Mouse (Mus musculus) midbrain, embryonic 16.5 days (tissue): Measurements from ENCODE around the gene D5Ertd579e. TPM values are rescaled to one million over a fixed set of nuclear protein-coding genes. Genes with fewer than 3 reads are reported as not detected.

Experiments used
- ATAC-seq: fragments of 200-750 bp; cut with Nextera tagmentation; 2 replicates; pipeline ENCODE4 v1.8.0; 2017; ENCODE audit warnings: moderate TSS enrichment
- H3K27ac ChIP-seq: fragments of 300-500 bp; sonication (generic); 2 replicates; pipeline ENCODE4 v1.5.1; 2014; ENCODE audit warnings: mild to moderate bottlenecking, low read length, mixed read lengths
- H3K27me3 ChIP-seq: fragments of 300-500 bp; sonication (generic); 2 replicates; pipeline ENCODE4 v1.6.1; 2014; ENCODE audit warnings: low read depth, low read length, mixed read lengths; ENCODE audit not compliant: control insufficient read depth, insufficient read depth
- H3K36me3 ChIP-seq: fragments of 300-500 bp; sonication (generic); 2 replicates; pipeline ENCODE4 v1.6.1; 2014; ENCODE audit warnings: mild to moderate bottlenecking, low read length, moderate library complexity, mixed read lengths; ENCODE audit not compliant: control insufficient read depth, insufficient read depth
- H3K4me1 ChIP-seq: fragments of 300-500 bp; sonication (generic); 2 replicates; pipeline ENCODE4 v1.6.1; 2014; ENCODE audit warnings: mild to moderate bottlenecking, low read length, mixed read lengths; ENCODE audit not compliant: control insufficient read depth, insufficient read depth
- H3K4me2 ChIP-seq: fragments of 300-500 bp; sonication (generic); 2 replicates; pipeline ENCODE4 v1.6.1; 2014; ENCODE audit warnings: mild to moderate bottlenecking, low read length, mixed read lengths
- H3K4me3 ChIP-seq: fragments of 300-500 bp; sonication (generic); 2 replicates; pipeline ENCODE4 v1.5.1; 2014; ENCODE audit warnings: low read depth, mild to moderate bottlenecking, low read length, moderate library complexity, mixed read lengths
- H3K9ac ChIP-seq: fragments of 300-500 bp; sonication (generic); 2 replicates; pipeline ENCODE4 v1.6.1; 2014; ENCODE audit warnings: low read depth, low read length, mixed read lengths
- H3K9me3 ChIP-seq: fragments of 300-500 bp; sonication (generic); replicated peaks from 2 replicates; pipeline ENCODE4 v1.6.1; 2014; ENCODE audit warnings: mild to moderate bottlenecking, low read length, mixed read lengths; ENCODE audit not compliant: control insufficient read depth, poor library complexity, severe bottlenecking
- WGBS: fragments of 180-500 bp; shearing (Covaris S2); extraction: QIAGEN DNeasy Blood & Tissue Kit; methylation state at CpG from one replicate; pipeline ENCODE4 v1.1.7; 2014; 5-methylcytosine and 5-hydroxymethylcytosine counted together
- polyA plus RNA-seq: library from polyadenylated mRNA; unstranded; fragments of >200 nt; fragmentation: Nextera tagmentation; extraction: Ambion mirVana; gene quantifications from 2 replicates; pipeline ENCODE4 v1.2.1, GENCODE M21; 2015

Gene D5Ertd579e
- polyA plus RNA-seq, 1 experiment from 2014 or later = 40.6 TPM

DNA sequence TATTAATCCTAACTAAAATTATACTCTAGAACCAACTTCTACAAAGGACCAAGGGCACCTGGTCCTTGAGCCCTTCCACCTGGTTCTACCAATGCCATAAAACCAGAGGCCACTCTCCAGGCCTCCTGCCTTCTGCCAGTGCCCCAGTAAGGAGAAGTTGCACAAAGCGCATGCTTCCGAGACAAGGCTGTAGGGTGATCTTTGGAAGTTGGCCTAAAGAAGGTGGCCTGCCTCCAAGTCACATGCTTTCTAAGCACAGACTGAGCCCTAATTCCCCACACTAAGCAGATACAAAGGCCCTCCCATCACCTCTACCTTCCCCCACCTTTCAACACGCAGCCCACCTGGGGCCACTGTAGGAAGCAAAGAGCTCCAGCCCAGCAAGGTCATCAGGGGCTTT, 120.6 kb downstream of the D5Ertd579e start:
- no peak for ATAC-seq
- Histone ChIP-seq H3K9ac (no peak overlapping the region), H3K4me3 (no peak overlapping the region), H3K36me3 (no peaks in the 10 kb centered on the region), H3K27me3 (no peaks in the 10 kb centered on the region), H3K9me3 (no peaks in the 10 kb centered on the region), H3K4me2 (no peak overlapping the region), H3K27ac (no peak overlapping the region), H3K4me1 (no peaks in the 10 kb centered on the region)
- WGBS = 85% methylated on average over 3 of the region's 3 CpGs

DNA sequence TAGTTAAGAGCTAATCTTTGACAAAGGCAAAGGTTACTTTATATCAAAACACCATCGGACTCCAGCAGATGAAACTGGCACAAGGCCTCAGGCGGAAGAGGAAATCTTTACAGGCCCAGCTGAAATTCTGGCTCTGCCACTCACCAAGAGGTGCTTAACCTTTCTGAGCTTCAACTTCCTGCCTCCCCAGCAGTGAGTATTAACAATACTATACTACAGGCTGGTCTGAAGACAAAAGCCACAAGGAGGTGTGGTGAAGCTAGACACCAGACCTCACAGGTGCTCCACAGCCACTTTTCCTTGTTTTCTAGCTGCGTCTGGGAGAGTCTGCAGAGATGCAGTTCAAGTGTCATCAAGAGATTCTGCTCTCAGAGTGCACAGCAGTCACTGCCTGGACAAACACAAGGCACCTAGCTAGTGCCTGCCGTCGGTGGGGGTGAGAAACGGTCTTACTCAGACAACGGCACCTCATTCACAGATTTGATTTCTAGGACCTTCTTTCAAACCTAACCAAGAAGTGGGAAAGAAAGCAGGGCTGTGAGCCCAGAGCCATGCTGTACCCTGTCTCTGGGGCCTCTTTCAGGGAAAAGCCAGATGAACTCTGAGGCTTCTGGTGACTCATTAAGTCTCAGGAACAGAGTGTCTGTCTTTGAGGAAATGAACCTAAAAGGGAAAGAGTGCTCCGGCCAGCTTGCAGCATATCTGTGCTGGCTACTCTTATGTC, 121.5 kb downstream of the D5Ertd579e start:
- Histone ChIP-seq H3K27me3 (no peaks in the 10 kb centered on the region), H3K4me3 (no peak overlapping the region), H3K36me3 (no peaks in the 10 kb centered on the region), H3K27ac (no peak overlapping the region), H3K9me3 (no peaks in the 10 kb centered on the region), H3K9ac (no peak overlapping the region), H3K4me2 (no peak overlapping the region), H3K4me1 (no peaks in the 10 kb centered on the region)
- ATAC-seq = no peak
- 64% methylated on average over 8 of the region's 8 CpGs for WGBS

DNA sequence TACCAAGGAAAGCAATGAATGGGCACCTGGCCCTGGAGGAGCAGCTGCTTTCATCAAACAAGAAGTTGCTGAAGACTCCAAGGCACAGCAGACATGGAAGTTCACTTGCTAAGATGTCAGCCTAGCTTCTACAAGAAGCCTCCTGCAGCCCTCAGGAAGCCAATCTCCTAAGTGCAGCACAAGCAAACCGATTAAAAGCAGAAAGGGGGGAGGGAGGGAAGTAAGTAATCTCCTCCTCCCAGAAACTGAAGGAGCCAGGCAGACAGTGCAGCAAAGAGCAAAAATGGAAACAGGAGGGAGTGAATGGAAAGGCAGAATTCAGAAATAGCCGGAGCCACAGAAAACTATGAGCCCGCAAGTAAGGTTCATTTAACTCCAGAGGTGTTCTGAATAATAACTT, 122.5 kb downstream of the D5Ertd579e start:
- no peaks in the 10 kb centered on the region for H3K27me3 ChIP-seq
- no peak for ATAC-seq
- no peak overlapping the region for H3K27ac ChIP-seq
- H3K4me1 ChIP-seq = no peaks in the 10 kb centered on the region
- H3K9me3 ChIP-seq = no peaks in the 10 kb centered on the region
- no peak overlapping the region for H3K9ac ChIP-seq
- no peaks in the 10 kb centered on the region for H3K36me3 ChIP-seq
- H3K4me2 ChIP-seq = no peak overlapping the region
- H3K4me3 ChIP-seq = no peak overlapping the region
- 57% methylated on average over 3 of the region's 3 CpGs for WGBS

DNA sequence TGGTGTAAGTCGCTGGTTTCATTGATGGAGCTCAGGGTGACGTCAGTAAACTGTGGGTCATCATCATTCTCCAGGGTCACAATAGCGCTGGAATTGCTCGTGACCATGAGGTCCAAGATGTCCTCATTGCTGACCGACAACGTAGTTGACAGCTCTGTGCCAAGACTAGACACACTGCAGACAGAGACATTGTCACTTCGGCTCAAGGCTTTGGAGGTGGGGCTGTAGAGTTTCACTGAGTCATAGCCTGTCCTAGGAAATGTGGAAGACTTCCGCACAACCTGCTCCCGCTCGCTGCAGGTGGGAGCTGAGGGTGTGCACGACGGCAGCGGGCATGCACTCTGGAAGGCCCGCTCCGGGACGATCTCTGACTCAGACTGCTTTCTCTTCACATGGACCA, 124.5 kb downstream of the D5Ertd579e start:
- 95% methylated on average over 16 of the region's 16 CpGs for WGBS
- no peak for ATAC-seq
- no peak overlapping the region for H3K4me2 ChIP-seq
- no peaks in the 10 kb centered on the region for H3K36me3 ChIP-seq
- no peak overlapping the region for H3K4me3 ChIP-seq
- H3K9me3 ChIP-seq = no peaks in the 10 kb centered on the region
- no peak overlapping the region for H3K27ac ChIP-seq
- no peaks in the 10 kb centered on the region for H3K27me3 ChIP-seq
- H3K9ac ChIP-seq = no peak overlapping the region
- peaks cover 5% of the 10 kb centered on the region; the same call in 1 of the 2 replicates for H3K4me1 ChIP-seq

DNA sequence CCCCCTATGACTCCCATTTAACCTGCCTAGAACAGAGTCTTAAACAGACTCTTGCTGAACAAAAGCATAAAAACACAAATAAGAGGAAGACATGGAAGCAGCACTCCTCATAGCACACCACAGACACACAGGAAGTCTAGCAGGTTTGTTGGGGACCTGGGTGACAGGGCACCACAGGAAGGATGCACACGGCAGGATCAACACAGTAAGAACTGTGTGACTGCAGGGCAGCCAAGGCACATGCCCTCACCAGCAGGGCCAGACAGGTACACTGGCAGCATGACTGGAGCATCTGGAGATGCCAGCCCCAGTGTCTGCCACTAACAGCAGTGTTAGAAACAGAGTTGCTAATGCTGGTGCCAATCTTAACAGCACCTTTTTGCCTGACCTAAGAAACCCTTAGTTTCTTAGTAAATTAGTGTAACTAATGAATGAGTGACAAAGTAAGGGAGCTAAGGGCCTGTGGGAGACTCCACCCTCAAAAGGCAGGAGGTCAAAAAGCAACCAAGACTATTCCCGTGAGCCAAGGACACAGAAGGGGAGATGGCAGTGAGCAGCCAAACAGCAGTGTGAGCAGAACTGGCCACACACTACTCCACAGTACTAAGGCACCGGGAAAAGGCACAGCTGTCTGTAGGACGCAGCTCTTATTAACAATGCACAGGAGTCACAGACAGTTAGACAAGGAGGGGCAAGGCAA, 125.1 kb downstream of the D5Ertd579e start:
- Histone ChIP-seq H3K27me3 (no peaks in the 10 kb centered on the region), H3K4me3 (no peak overlapping the region), H3K9me3 (no peaks in the 10 kb centered on the region), H3K27ac (no peak overlapping the region), H3K9ac (no peak overlapping the region), H3K4me2 (no peak overlapping the region), H3K4me1 (peaks cover 5% of the 10 kb centered on the region; the same call in 1 of the 2 replicates), H3K36me3 (no peaks in the 10 kb centered on the region)
- WGBS = 90% methylated on average over 4 of the region's 4 CpGs
- no peak for ATAC-seq

DNA sequence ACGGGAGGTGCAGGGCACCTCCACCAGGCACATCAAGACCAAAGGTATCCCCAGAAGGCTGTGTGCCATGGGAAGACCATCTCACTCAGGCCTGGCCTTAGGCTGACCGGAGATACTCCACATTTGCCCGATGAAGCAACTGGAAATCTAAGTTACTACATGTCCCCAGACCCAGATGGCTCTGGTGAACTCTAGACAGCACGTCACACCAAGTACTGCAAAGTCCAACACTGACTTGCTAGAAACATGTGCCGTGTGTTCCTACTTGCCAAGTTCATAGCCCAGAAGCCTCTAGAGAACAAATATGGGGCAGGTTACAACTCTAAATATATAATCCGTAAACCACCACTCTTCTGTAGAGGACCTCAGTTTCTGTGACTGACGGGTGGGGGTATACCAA, 125.7 kb downstream of the D5Ertd579e start:
- no peaks in the 10 kb centered on the region for H3K36me3 ChIP-seq
- no peak overlapping the region for H3K9ac ChIP-seq
- H3K4me3 ChIP-seq = no peak overlapping the region
- no peak overlapping the region for H3K4me2 ChIP-seq
- H3K27ac ChIP-seq = no peak overlapping the region
- no peaks in the 10 kb centered on the region for H3K27me3 ChIP-seq
- no peak for ATAC-seq
- H3K4me1 ChIP-seq = peaks cover 5% of the 10 kb centered on the region; the same call in 1 of the 2 replicates
- WGBS = 92% methylated on average over 7 of the region's 7 CpGs
- no peaks in the 10 kb centered on the region for H3K9me3 ChIP-seq

DNA sequence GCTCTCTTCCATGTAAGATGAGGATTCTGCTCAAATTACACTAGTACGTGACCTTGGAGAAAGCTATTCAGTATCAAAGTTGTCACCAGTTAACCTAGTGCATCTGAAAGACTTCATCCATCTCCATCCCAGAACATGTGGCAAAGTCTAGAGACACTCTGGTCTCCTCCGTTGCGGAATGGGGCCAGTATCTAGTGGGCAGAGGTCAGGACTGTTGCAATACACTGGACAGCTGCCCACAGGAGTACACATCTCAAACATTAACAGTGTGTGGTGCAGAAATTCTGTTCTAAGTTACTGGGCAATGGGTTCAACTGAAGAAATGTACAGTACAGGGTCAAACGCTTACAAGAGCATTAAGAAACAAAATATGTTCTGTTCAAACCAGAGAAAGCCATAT, 127.7 kb downstream of the D5Ertd579e start:
- Histone ChIP-seq H3K36me3 (no peaks in the 10 kb centered on the region), H3K9ac (no peak overlapping the region), H3K4me3 (no peak overlapping the region), H3K9me3 (no peaks in the 10 kb centered on the region), H3K27me3 (no peaks in the 10 kb centered on the region), H3K4me2 (no peak overlapping the region), H3K4me1 (peaks cover 5% of the 10 kb centered on the region; the same call in 1 of the 2 replicates), H3K27ac (no peak overlapping the region)
- 92% methylated on average over 4 of the region's 4 CpGs for WGBS
- no peak for ATAC-seq

DNA sequence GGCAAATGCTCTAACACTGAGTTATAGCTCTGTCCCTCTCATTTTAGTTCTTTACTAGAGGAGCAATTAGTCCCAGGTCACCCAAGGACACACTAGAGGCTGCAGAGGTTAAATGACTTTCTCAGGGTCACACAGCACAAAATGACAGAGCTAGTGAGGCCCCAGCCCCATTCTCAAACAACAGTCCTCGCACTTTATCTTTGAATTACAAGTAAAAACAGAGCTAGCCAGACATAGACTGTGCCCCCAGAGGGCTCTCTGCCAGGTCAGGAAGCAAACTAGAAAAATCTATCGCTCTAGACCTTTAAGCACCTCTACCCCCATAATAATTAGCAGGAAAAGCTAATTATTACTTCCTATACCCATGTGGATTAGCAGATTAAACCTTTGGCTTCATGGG, 128.2 kb downstream of the D5Ertd579e start:
- no peak overlapping the region for H3K27ac ChIP-seq
- WGBS = 67% methylated on average over 2 of the region's 2 CpGs
- no peaks in the 10 kb centered on the region for H3K27me3 ChIP-seq
- H3K9ac ChIP-seq = no peak overlapping the region
- no peaks in the 10 kb centered on the region for H3K36me3 ChIP-seq
- H3K9me3 ChIP-seq = no peaks in the 10 kb centered on the region
- no peak for ATAC-seq
- no peak overlapping the region for H3K4me3 ChIP-seq
- peaks cover 5% of the 10 kb centered on the region; the same call in 1 of the 2 replicates for H3K4me1 ChIP-seq
- no peak overlapping the region for H3K4me2 ChIP-seq

DNA sequence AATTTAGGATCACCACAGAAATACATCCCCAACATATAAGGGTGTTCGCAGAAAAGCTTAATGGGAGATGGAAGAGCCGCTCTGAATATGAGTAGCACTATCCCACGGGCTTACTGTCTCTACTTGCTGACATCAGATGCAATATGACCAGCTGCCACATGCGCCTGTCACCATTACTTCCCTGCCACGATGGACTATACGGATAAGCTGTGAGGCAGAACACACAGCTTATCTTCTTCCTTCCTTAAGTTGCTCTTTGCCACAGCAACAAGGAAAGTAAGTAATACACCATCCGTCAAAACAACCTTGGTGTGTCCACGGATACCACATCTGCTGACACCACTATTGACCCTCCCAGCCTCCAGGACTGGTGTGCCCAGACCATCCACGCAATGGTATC, 131.3 kb downstream of the D5Ertd579e start:
- Histone ChIP-seq H3K4me3 (no peak overlapping the region), H3K4me2 (no peak overlapping the region), H3K27ac (no peak overlapping the region), H3K4me1 (peaks cover 5% of the 10 kb centered on the region; the same call in 1 of the 2 replicates), H3K9me3 (no peaks in the 10 kb centered on the region), H3K36me3 (no peaks in the 10 kb centered on the region), H3K27me3 (no peaks in the 10 kb centered on the region), H3K9ac (no peak overlapping the region)
- ATAC-seq = no peak
- WGBS = 91% methylated on average over 9 of the region's 9 CpGs
